Mouse (Mus musculus) forebrain, embryonic 13.5 days (tissue): Measurements from ENCODE around the gene Ppp1r21. TPM values are rescaled to one million over a fixed set of nuclear protein-coding genes. Genes with fewer than 3 reads are reported as not detected.

Source experiments
- ATAC-seq: fragments of 200-750 bp; cut with Nextera tagmentation; 2 replicates; pipeline ENCODE4 v1.8.0; 2017
- H3K27ac ChIP-seq: fragments of 300-500 bp; sonication (generic); 2 replicates; pipeline ENCODE4 v1.5.1; 2015; ENCODE audit warnings: inconsistent platforms, mild to moderate bottlenecking, moderate library complexity
- H3K27me3 ChIP-seq: fragments of 300-500 bp; sonication (generic); 2 replicates; pipeline ENCODE4 v1.6.1; 2015; ENCODE audit warnings: mild to moderate bottlenecking, inconsistent platforms
- H3K36me3 ChIP-seq: fragments of 300-500 bp; sonication (generic); 2 replicates; pipeline ENCODE4 v1.6.1; 2015; ENCODE audit warnings: mild to moderate bottlenecking, inconsistent platforms; ENCODE audit not compliant: poor library complexity, severe bottlenecking
- H3K4me1 ChIP-seq: fragments of 300-500 bp; sonication (generic); 2 replicates; pipeline ENCODE4 v1.6.1; 2015; ENCODE audit warnings: inconsistent platforms
- H3K4me2 ChIP-seq: fragments of 300-500 bp; sonication (generic); 2 replicates; pipeline ENCODE4 v1.6.1; 2015; ENCODE audit warnings: inconsistent platforms, mild to moderate bottlenecking, moderate library complexity
- H3K4me3 ChIP-seq: fragments of 300-500 bp; sonication (generic); 2 replicates; pipeline ENCODE4 v1.5.1; 2015; ENCODE audit warnings: mild to moderate bottlenecking, inconsistent platforms
- H3K9ac ChIP-seq: fragments of 300-500 bp; sonication (generic); 2 replicates; pipeline ENCODE4 v1.6.1; 2015; ENCODE audit warnings: mild to moderate bottlenecking, inconsistent platforms
- H3K9me3 ChIP-seq: fragments of 300-500 bp; sonication (generic); replicated peaks from 2 replicates; pipeline ENCODE4 v1.6.1; 2016; ENCODE audit warnings: inconsistent platforms
- WGBS: fragments of 180-500 bp; shearing (Covaris S2); methylation state at CpG from one replicate; pipeline ENCODE4 v1.1.7; 2015; 5-methylcytosine and 5-hydroxymethylcytosine counted together
- polyA plus RNA-seq: library from polyadenylated mRNA; unstranded; fragments of >200 nt; fragmentation: Nextera tagmentation; extraction: Ambion mirVana; gene quantifications from 2 replicates; pipeline ENCODE4 v1.2.1, GENCODE M21; 2015

The Ppp1r21 gene
- polyA plus RNA-seq, 1 experiment from 2014 or later: 22.4 TPM

GRCm38 (mm10) chr17:88531176-88531575 is 1.3 kb downstream of the Ppp1r21 start:
- 0 out of 2 replicates have a peak, but pooled peaks cover 3% of the 10 kb centered on the region for H3K27me3 ChIP-seq
- peaks cover 15% of the 10 kb centered on the region for H3K4me1 ChIP-seq
- no peak overlapping the region for H3K27ac ChIP-seq
- ATAC-seq: no peak
- H3K4me3 ChIP-seq: peak overlapping the region; percentile 61
- H3K9ac ChIP-seq: peak overlapping the region; percentile 75
- peak overlapping the region; percentile 80 for H3K4me2 ChIP-seq
- WGBS: 51% methylated on average over 6 of the region's 6 CpGs
- H3K9me3 ChIP-seq: no peaks in the 10 kb centered on the region
- no peaks in the 10 kb centered on the region for H3K36me3 ChIP-seq

GRCm38 (mm10) chr17:88537842-88538430 is 8.0 kb downstream of the Ppp1r21 start:
- H3K27ac ChIP-seq: no peak overlapping the region
- no peak overlapping the region for H3K9ac ChIP-seq
- 97% methylated on average over 8 of the region's 8 CpGs for WGBS
- no peaks in the 10 kb centered on the region for H3K9me3 ChIP-seq
- no peak overlapping the region for H3K4me2 ChIP-seq
- H3K27me3 ChIP-seq: no peaks in the 10 kb centered on the region
- ATAC-seq: no peak
- H3K36me3 ChIP-seq: no peaks in the 10 kb centered on the region
- H3K4me3 ChIP-seq: no peak overlapping the region
- peaks cover 3% of the 10 kb centered on the region; the same call in 1 of the 2 replicates for H3K4me1 ChIP-seq

GRCm38 (mm10) chr17:88542771-88543416 is 13.0 kb downstream of the Ppp1r21 start:
- peak overlapping the region; percentile 12; the same call in 1 of the 2 replicates for H3K9ac ChIP-seq
- WGBS: 37% methylated on average over 15 of the region's 15 CpGs
- no peak overlapping the region for H3K4me2 ChIP-seq
- H3K27me3 ChIP-seq: no peaks in the 10 kb centered on the region
- H3K9me3 ChIP-seq: no peaks in the 10 kb centered on the region
- no peak overlapping the region for H3K4me3 ChIP-seq
- peaks cover 4% of the 10 kb centered on the region; the same call in 1 of the 2 replicates for H3K4me1 ChIP-seq
- ATAC-seq: no peak
- H3K27ac ChIP-seq: no peak overlapping the region
- H3K36me3 ChIP-seq: peaks cover 31% of the 10 kb centered on the region

- peak; percentile 16; the same call in 1 of the 2 replicates for ATAC-seq
- 75% methylated on average over 3 of the region's 3 CpGs for WGBS
- Histone ChIP-seq H3K9ac (no peak overlapping the region), H3K4me3 (no peak overlapping the region), H3K9me3 (no peaks in the 10 kb centered on the region), H3K27me3 (no peaks in the 10 kb centered on the region), H3K27ac (no peak overlapping the region), H3K4me1 (peaks cover 4% of the 10 kb centered on the region; the same call in 1 of the 2 replicates), H3K36me3 (peaks cover 34% of the 10 kb centered on the region), H3K4me2 (no peak overlapping the region)
These were observed 13.5 kb downstream of the Ppp1r21 start for GRCm38 (mm10) chr17:88543417-88543782.

- ATAC-seq: no peak
- H3K4me3 ChIP-seq: no peak overlapping the region
- peaks cover 4% of the 10 kb centered on the region; the same call in 1 of the 2 replicates for H3K4me1 ChIP-seq
- H3K27ac ChIP-seq: no peak overlapping the region
- H3K27me3 ChIP-seq: no peaks in the 10 kb centered on the region
- no peaks in the 10 kb centered on the region for H3K9me3 ChIP-seq
- H3K4me2 ChIP-seq: no peak overlapping the region
- H3K36me3 ChIP-seq: peaks cover 48% of the 10 kb centered on the region
- H3K9ac ChIP-seq: no peak overlapping the region
- WGBS: 93% methylated on average over 15 of the region's 15 CpGs
These were observed 15.4 kb downstream of the Ppp1r21 start for GRCm38 (mm10) chr17:88545217-88545784.

GRCm38 (mm10) chr17:88546745-88547144 is 16.8 kb downstream of the Ppp1r21 start:
- Histone ChIP-seq H3K4me3 (no peak overlapping the region), H3K9ac (no peak overlapping the region), H3K27ac (no peak overlapping the region), H3K36me3 (peaks cover 55% of the 10 kb centered on the region), H3K9me3 (no peaks in the 10 kb centered on the region), H3K4me1 (peaks cover 4% of the 10 kb centered on the region; the same call in 1 of the 2 replicates), H3K4me2 (no peak overlapping the region), H3K27me3 (no peaks in the 10 kb centered on the region)
- 84% methylated on average over 4 of the region's 4 CpGs for WGBS
- no peak for ATAC-seq

GRCm38 (mm10) chr17:88549411-88550191 is 19.7 kb downstream of the Ppp1r21 start:
- Histone ChIP-seq H3K4me3 (no peak overlapping the region), H3K9ac (no peak overlapping the region), H3K4me1 (no peaks in the 10 kb centered on the region), H3K9me3 (no peaks in the 10 kb centered on the region), H3K27ac (no peak overlapping the region), H3K27me3 (no peaks in the 10 kb centered on the region), H3K4me2 (no peak overlapping the region), H3K36me3 (peaks cover 60% of the 10 kb centered on the region)
- no peak for ATAC-seq
- WGBS: 86% methylated on average over 24 of the region's 24 CpGs

- H3K27ac ChIP-seq: no peak overlapping the region
- no peaks in the 10 kb centered on the region for H3K4me1 ChIP-seq
- no peaks in the 10 kb centered on the region for H3K9me3 ChIP-seq
- no peak overlapping the region for H3K4me2 ChIP-seq
- no peaks in the 10 kb centered on the region for H3K27me3 ChIP-seq
- no peak for ATAC-seq
- WGBS: 82% methylated on average over 5 of the region's 5 CpGs
- H3K36me3 ChIP-seq: peaks cover 62% of the 10 kb centered on the region
- no peak overlapping the region for H3K4me3 ChIP-seq
- H3K9ac ChIP-seq: no peak overlapping the region
These were observed 20.4 kb downstream of the Ppp1r21 start for GRCm38 (mm10) chr17:88550351-88550750.

GRCm38 (mm10) chr17:88550981-88551940 is 21.3 kb downstream of the Ppp1r21 start:
- WGBS: 76% methylated on average over 10 of the region's 10 CpGs

GRCm38 (mm10) chr17:88552556-88552955 is 22.6 kb downstream of the Ppp1r21 start:
- no peak overlapping the region for H3K4me2 ChIP-seq
- H3K27ac ChIP-seq: no peak overlapping the region
- H3K9ac ChIP-seq: no peak overlapping the region
- peak; percentile 5; the same call in 1 of the 2 replicates for ATAC-seq
- no peak overlapping the region for H3K4me3 ChIP-seq
- H3K36me3 ChIP-seq: peaks cover 63% of the 10 kb centered on the region
- WGBS: 26% methylated on average over 6 of the region's 6 CpGs
- H3K4me1 ChIP-seq: no peaks in the 10 kb centered on the region
- no peaks in the 10 kb centered on the region for H3K9me3 ChIP-seq
- H3K27me3 ChIP-seq: no peaks in the 10 kb centered on the region

More at GRCm38 (mm10) chr17:88550981-88551940, 21.3 kb downstream of the Ppp1r21 start:
- no peak overlapping the region for H3K9ac ChIP-seq
- H3K9me3 ChIP-seq: no peaks in the 10 kb centered on the region
- no peaks in the 10 kb centered on the region for H3K4me1 ChIP-seq
- no peak overlapping the region for H3K4me3 ChIP-seq
- no peak overlapping the region for H3K4me2 ChIP-seq
- no peaks in the 10 kb centered on the region for H3K27me3 ChIP-seq
- ATAC-seq: no peak
- peaks cover 61% of the 10 kb centered on the region for H3K36me3 ChIP-seq
- no peak overlapping the region for H3K27ac ChIP-seq

- Histone ChIP-seq H3K27ac (no peak overlapping the region), H3K4me3 (no peak overlapping the region), H3K27me3 (no peaks in the 10 kb centered on the region), H3K4me1 (no peaks in the 10 kb centered on the region), H3K36me3 (peaks cover 58% of the 10 kb centered on the region), H3K4me2 (no peak overlapping the region), H3K9me3 (no peaks in the 10 kb centered on the region), H3K9ac (no peak overlapping the region)
- WGBS: 52% methylated on average over 8 of the region's 8 CpGs
- 0 out of 2 replicates have a peak, but pooled peaks have one; percentile 6 for ATAC-seq
These were observed 23.1 kb downstream of the Ppp1r21 start for GRCm38 (mm10) chr17:88553001-88553449.
